ENCODE assay signal across 10 mouse cellular contexts in the genomic region with DNA sequence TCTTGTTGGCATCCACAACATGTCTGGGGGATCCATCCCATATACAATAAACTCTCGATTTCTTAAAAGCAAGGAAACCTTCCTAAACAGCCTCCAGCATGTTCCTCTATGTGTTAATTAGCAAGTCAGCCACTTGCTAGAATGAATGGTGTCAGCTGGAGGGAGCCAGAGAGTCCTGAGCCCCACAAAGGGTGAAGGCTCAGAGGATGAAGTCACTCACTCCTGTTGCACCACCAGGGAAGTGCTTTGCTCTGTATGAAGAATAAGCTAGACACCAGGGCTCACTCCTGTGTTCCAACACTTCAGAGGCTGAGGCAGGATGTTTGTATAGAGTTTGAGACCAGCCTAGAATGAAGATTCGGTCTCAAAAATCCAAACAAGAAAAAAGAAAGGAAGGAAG. TPM values are rescaled to one million over a fixed set of nuclear protein-coding genes. Genes with fewer than 3 reads are reported as not detected.
DNase-seq lines count a peak whose midpoint lies in the region; ATAC-seq and TF ChIP-seq lines count a peak whose summit lies in the region.
"Had no signal": no experiment of that assay in that cellular context is flagged by ENCODE, and none has a peak within 500 bp of the region (broad histone marks: within the 10 kb centered on the region; RNA-seq: fewer than 3 reads in every experiment).

No protein-coding gene starts in this region.

- peak; percentile 44 for DNase-seq in adrenal gland, postnatal 14 days
- no peak for DNase-seq in adrenal gland, postnatal 25 days
- peak in 1 of 2 experiments; percentile 23 for DNase-seq in layer of hippocampus, adult 2 months (ENCODE audit: low spot score in 2 of 2)
- DNase-seq in layer of hippocampus, adult 9-10 months (ENCODE audit: low spot score): no peak
- peak; percentile 72 to 73 for DNase-seq in lung, postnatal 4 days
- no peak for DNase-seq in right cerebral cortex, adult 2 months (ENCODE audit: low spot score in 2 of 2)
- DNase-seq: layer of hippocampus, postnatal 36 days had no signal

- ATAC-seq in granulocyte monocyte progenitor cell, adult 5-6 weeks (replicated peaks; ENCODE audit: poor library complexity, severe bottlenecking): peak; percentile 80
- ATAC-seq in erythroblast, adult 5-6 weeks (replicated peaks; ENCODE audit: low FRiP score, poor library complexity, severe bottlenecking): no peak

- no peak overlapping the region for H3K4me3 ChIP-seq in layer of hippocampus, adult 2 months
- H3K4me3 ChIP-seq: embryonic facial prominence, embryonic 15.5 days had no signal

- peak; percentile 69 for TF ChIP-seq CTCF in layer of hippocampus, adult 2 months (conservative IDR thresholded peaks at IDR 0.05)

- H3K27ac ChIP-seq in layer of hippocampus, adult 2 months: peak overlapping the region; percentile 37; the same call in 1 of the 2 replicates

RNA-seq across cellular contexts. Expression of gene Atp11a, which starts 1.5 kb away (rescaled TPM):
- 66.9 and 72.1 TPM in 2 replicates for total RNA-seq in adrenal gland, postnatal 14 days (2021)
- total RNA-seq in adrenal gland, postnatal 25 days (2021): 131 and 173 TPM in 2 replicates
- total RNA-seq in layer of hippocampus, adult 2 months (2021): 10 to 100 TPM; 51.3 to 66.1 TPM
- 19.8 and 22.8 TPM in 2 replicates for total RNA-seq in granulocyte monocyte progenitor cell, adult 5-6 weeks (2014; fragmentation: Nextera tagmentation)
- total RNA-seq in granulocyte monocyte progenitor cell, adult 5-6 weeks (2017): 14.3 and 18.7 TPM in 2 replicates
- total RNA-seq in erythroblast, adult 5-6 weeks (2015; ENCODE audit: low replicate concordance): 7.7 and 9.4 TPM in 2 replicates
- 8.3 and 15.2 TPM in 2 replicates for total RNA-seq in erythroblast, adult 5-6 weeks (2017; ENCODE audit: low replicate concordance)

Comparison
In these comparisons a context has a peak if more than half of its experiments do, and no peak if none do; other contexts are left out.
1. DNase-seq: peak in adrenal gland, postnatal 14 days (single experiment) and lung, postnatal 4 days (2 of 2); none in adrenal gland, postnatal 25 days (single experiment), layer of hippocampus, adult 9-10 months (single experiment) and right cerebral cortex, adult 2 months (0 of 2).